Mouse (Mus musculus) bone marrow, adult 2 months (tissue): ENCODE measurements around the gene Rtp2.

ENCODE experiments used
- CTCF ChIP-seq: fragments of 200-500 bp; IDR thresholded peaks from 2 replicates; pipeline ENCODE4 v1.5.1; 2011; ENCODE audit warnings: low read length, control low read depth; ENCODE audit not compliant: control insufficient read depth, insufficient read depth
- POLR2A ChIP-seq: fragments of 200-500 bp; IDR thresholded peaks from 2 replicates; pipeline ENCODE4 v1.6.1; 2011; ENCODE audit warnings: low read depth, mild to moderate bottlenecking, control low read depth, low read length, borderline replicate concordance; ENCODE audit not compliant: control insufficient read depth

DNA sequence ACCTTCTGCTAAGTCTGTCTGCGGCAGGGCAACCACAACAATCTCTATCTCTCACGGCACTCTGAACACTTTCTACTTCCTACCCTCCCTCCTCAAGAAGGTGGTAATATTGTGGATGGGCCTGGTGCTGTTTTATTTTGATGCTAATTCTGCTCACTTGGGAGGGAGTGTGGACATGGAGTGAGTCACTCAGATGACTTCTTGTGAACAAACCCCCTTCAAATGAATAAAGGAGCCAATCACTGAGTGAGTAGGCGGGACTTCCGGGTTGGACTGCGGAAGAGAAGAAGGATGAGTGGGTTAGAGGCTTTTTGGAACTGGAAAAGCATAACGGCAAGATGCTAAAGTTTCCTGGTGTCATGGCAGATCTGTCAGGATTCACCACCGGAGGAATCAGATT lies 30.8 kb downstream of the Rtp2 start:
- TF ChIP-seq CTCF: no peak
- TF ChIP-seq POLR2A: no peak
